Mouse (Mus musculus): ENCODE measurements around the gene Gpr183. TPM values are rescaled to one million over a fixed set of nuclear protein-coding genes. Genes with fewer than 3 reads are reported as not detected.

Gpr183 gene
- polyA plus RNA-seq, 1 experiment from 2014 or later, result 0.81 TPM

GRCm38 (mm10) chr14:121939582-121939981, 25.4 kb downstream of the Gpr183 start:
- no peaks in the 10 kb centered on the region for H3K4me1 ChIP-seq (ENCODE audit: control insufficient read depth, insufficient read depth, low read depth, low read length)
- no peak overlapping the region for H3K4me3 ChIP-seq (ENCODE audit: low read length)
- no peak for ATAC-seq
- H3K36me3 ChIP-seq (ENCODE audit: control insufficient read depth, insufficient read depth, low read length), result no peaks in the 10 kb centered on the region
- no peak overlapping the region for H3K4me2 ChIP-seq (ENCODE audit: low read length)
- no peaks in the 10 kb centered on the region for H3K27me3 ChIP-seq (replicated peaks; ENCODE audit: control insufficient read depth, insufficient read depth, low read length)
- H3K27ac ChIP-seq (ENCODE audit: low read depth, low read length), result no peak overlapping the region
- 0 out of 2 replicates have a peak, but pooled peaks cover 4% of the 10 kb centered on the region for H3K9me3 ChIP-seq (ENCODE audit: control insufficient read depth, low read length)
- H3K9ac ChIP-seq (ENCODE audit: low read depth, low read length), result no peak overlapping the region
- WGBS, result 98% methylated on average over 3 of the region's 3 CpGs

DNA sequence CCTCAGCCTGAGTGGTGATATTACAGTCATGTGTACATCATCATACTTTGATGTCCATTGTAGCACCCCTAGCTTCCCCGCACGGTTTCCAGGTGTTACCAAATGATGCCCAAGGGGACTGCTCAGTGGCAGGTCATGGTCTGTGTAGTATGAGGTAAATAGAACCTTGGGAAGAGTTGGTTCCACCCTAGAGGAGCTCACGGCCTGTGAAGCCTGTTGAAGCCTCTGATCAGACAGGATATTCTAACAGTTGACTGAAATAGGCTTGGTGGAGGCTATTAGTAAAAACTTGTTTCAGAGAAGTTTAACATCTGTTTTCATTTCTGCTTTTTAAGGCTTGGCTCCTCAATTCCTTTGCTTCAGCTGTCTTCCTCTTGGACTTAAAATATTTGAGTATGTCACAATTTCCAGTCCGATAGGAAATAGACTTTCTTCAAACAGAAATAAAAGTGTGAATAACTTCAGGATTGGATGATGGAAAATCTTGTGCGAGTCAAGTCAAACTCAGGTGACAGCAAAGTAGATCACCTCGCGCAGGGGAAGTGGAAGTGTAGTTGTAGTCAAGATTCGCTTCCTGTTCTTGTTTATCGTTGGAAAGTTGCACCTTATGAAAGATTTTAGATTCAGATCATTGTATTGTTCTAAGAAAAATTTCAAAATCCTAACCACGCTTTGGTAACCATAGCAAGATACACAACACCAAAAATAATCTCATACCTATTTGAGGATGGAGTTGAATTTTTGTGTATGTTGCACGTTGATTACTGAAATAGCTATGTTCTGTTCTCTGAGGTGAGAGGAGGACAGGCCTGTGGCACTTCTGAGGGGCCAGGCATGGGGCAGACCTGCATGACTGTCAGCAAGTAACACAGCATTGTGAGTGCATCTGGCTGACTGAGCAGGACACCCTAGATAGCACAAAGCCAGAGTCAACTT, 26.5 kb downstream of the Gpr183 start:
- peaks cover 4% of the 10 kb centered on the region; the same call in 1 of the 2 replicates for H3K36me3 ChIP-seq (ENCODE audit: control insufficient read depth, insufficient read depth, low read length)
- 95% methylated on average over 11 of the region's 11 CpGs for WGBS
- no peak overlapping the region for H3K4me3 ChIP-seq (ENCODE audit: low read length)
- H3K27me3 ChIP-seq (replicated peaks; ENCODE audit: control insufficient read depth, insufficient read depth, low read length), result no peaks in the 10 kb centered on the region
- 0 out of 2 replicates have a peak, but pooled peaks cover under 1% of the 10 kb centered on the region for H3K9me3 ChIP-seq (ENCODE audit: control insufficient read depth, low read length)
- H3K9ac ChIP-seq (ENCODE audit: low read depth, low read length), result no peak overlapping the region
- no peak overlapping the region for H3K4me2 ChIP-seq (ENCODE audit: low read length)
- ATAC-seq, result no peak
- no peak overlapping the region for H3K27ac ChIP-seq (ENCODE audit: low read depth, low read length)
- no peaks in the 10 kb centered on the region for H3K4me1 ChIP-seq (ENCODE audit: control insufficient read depth, insufficient read depth, low read depth, low read length)

GRCm38 (mm10) chr14:121937601-121938255, 27.3 kb downstream of the Gpr183 start:
- Histone ChIP-seq H3K4me2 (ENCODE audit: low read length) (no peak overlapping the region), H3K4me1 (ENCODE audit: control insufficient read depth, insufficient read depth, low read depth, low read length) (no peaks in the 10 kb centered on the region), H3K4me3 (ENCODE audit: low read length) (no peak overlapping the region), H3K9ac (ENCODE audit: low read depth, low read length) (no peak overlapping the region), H3K9me3 (ENCODE audit: control insufficient read depth, low read length) (no peaks in the 10 kb centered on the region), H3K36me3 (ENCODE audit: control insufficient read depth, insufficient read depth, low read length) (peaks cover 4% of the 10 kb centered on the region; the same call in 1 of the 2 replicates), H3K27ac (ENCODE audit: low read depth, low read length) (no peak overlapping the region), H3K27me3 (replicated peaks; ENCODE audit: control insufficient read depth, insufficient read depth, low read length) (no peaks in the 10 kb centered on the region)
- WGBS, result 87% methylated on average over 11 of the region's 11 CpGs
- ATAC-seq, result no peak

DNA sequence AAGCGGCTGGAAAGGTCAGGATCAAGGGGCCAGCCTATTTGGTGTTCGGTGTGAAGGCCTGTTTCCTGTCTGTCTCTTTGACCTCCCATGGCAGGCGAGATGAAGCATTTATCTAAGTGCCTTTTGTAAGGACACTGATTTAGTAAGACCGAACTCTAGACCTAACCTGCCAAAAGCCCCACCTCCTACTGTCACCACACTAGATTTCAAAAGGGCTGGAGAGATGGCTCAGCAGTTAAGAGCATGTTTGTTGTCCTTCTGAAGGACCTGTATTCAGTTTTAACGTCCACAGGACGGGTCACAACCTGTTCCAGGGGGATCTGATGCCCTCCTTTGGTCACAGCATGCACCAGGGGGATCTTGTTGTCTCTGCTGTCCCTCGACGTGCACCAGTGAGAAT, 28.1 kb downstream of the Gpr183 start:
- Histone ChIP-seq H3K4me1 (ENCODE audit: control insufficient read depth, insufficient read depth, low read depth, low read length) (no peaks in the 10 kb centered on the region), H3K4me3 (ENCODE audit: low read length) (no peak overlapping the region), H3K4me2 (ENCODE audit: low read length) (no peak overlapping the region), H3K27me3 (replicated peaks; ENCODE audit: control insufficient read depth, insufficient read depth, low read length) (no peaks in the 10 kb centered on the region), H3K36me3 (ENCODE audit: control insufficient read depth, insufficient read depth, low read length) (peaks cover 4% of the 10 kb centered on the region; the same call in 1 of the 2 replicates), H3K9me3 (ENCODE audit: control insufficient read depth, low read length) (no peaks in the 10 kb centered on the region), H3K27ac (ENCODE audit: low read depth, low read length) (no peak overlapping the region), H3K9ac (ENCODE audit: low read depth, low read length) (no peak overlapping the region)
- ATAC-seq, result no peak
- WGBS, result 81% methylated on average over 8 of the region's 8 CpGs

DNA sequence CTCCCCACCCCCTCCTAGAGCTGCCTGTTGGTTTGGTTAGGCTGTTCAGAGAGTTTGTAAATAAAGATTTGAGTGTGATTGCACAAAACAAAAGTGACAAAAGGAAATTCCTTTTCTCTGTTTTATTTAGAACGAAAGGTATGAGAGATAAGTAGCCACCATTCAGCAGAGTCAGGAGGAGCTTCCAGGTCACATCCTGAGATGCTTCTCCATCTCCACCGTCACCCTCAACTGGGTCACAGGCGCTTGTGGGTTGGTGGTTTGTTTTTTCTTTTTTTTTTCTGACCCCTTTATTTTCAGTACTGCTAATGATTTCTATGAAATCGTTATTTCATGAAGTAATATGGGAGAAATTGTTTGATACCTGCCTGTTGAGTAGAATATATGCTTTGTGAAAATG, 28.6 kb downstream of the Gpr183 start:
- 98% methylated on average over 4 of the region's 4 CpGs for WGBS
- H3K9ac ChIP-seq (ENCODE audit: low read depth, low read length), result no peak overlapping the region
- H3K4me3 ChIP-seq (ENCODE audit: low read length), result no peak overlapping the region
- no peaks in the 10 kb centered on the region for H3K27me3 ChIP-seq (replicated peaks; ENCODE audit: control insufficient read depth, insufficient read depth, low read length)
- peaks cover 4% of the 10 kb centered on the region; the same call in 1 of the 2 replicates for H3K36me3 ChIP-seq (ENCODE audit: control insufficient read depth, insufficient read depth, low read length)
- no peaks in the 10 kb centered on the region for H3K9me3 ChIP-seq (ENCODE audit: control insufficient read depth, low read length)
- peaks cover 3% of the 10 kb centered on the region; the same call in 1 of the 2 replicates for H3K4me1 ChIP-seq (ENCODE audit: control insufficient read depth, insufficient read depth, low read depth, low read length)
- no peak for ATAC-seq
- no peak overlapping the region for H3K27ac ChIP-seq (ENCODE audit: low read depth, low read length)
- H3K4me2 ChIP-seq (ENCODE audit: low read length), result no peak overlapping the region

DNA sequence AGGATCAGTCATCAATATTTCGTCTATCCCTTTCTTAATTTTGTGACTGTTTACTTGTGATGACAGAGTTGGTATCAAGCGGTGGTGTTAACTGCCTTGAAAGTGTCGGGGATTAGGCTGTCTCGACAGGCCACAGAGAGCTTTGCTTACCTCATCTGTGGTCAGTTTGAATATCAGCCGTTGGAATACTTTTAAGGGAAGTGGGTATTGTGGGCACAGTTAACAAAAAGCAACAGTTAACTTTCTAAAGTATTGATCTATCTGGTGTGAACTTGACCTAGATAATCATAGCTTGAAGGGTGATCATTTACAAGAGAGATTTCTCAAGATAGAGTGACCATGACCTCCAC, 30.4 kb downstream of the Gpr183 start:
- WGBS, result 96% methylated on average over 5 of the region's 5 CpGs
- peaks cover 4% of the 10 kb centered on the region; the same call in 1 of the 2 replicates for H3K36me3 ChIP-seq (ENCODE audit: control insufficient read depth, insufficient read depth, low read length)
- H3K9ac ChIP-seq (ENCODE audit: low read depth, low read length), result no peak overlapping the region
- H3K9me3 ChIP-seq (ENCODE audit: control insufficient read depth, low read length), result no peaks in the 10 kb centered on the region
- no peaks in the 10 kb centered on the region for H3K27me3 ChIP-seq (replicated peaks; ENCODE audit: control insufficient read depth, insufficient read depth, low read length)
- peaks cover 3% of the 10 kb centered on the region; the same call in 1 of the 2 replicates for H3K4me1 ChIP-seq (ENCODE audit: control insufficient read depth, insufficient read depth, low read depth, low read length)
- H3K4me3 ChIP-seq (ENCODE audit: low read length), result no peak overlapping the region
- ATAC-seq, result no peak
- H3K27ac ChIP-seq (ENCODE audit: low read depth, low read length), result no peak overlapping the region
- no peak overlapping the region for H3K4me2 ChIP-seq (ENCODE audit: low read length)

GRCm38 (mm10) chr14:121933906-121934596, 30.9 kb downstream of the Gpr183 start:
- 93% methylated on average over 7 of the region's 7 CpGs for WGBS
- ATAC-seq, result no peak
- H3K4me1 ChIP-seq (ENCODE audit: control insufficient read depth, insufficient read depth, low read depth, low read length), result peaks cover 3% of the 10 kb centered on the region; the same call in 1 of the 2 replicates
- no peaks in the 10 kb centered on the region for H3K27me3 ChIP-seq (replicated peaks; ENCODE audit: control insufficient read depth, insufficient read depth, low read length)
- H3K27ac ChIP-seq (ENCODE audit: low read depth, low read length), result no peak overlapping the region
- no peak overlapping the region for H3K4me2 ChIP-seq (ENCODE audit: low read length)
- H3K9ac ChIP-seq (ENCODE audit: low read depth, low read length), result no peak overlapping the region
- H3K36me3 ChIP-seq (ENCODE audit: control insufficient read depth, insufficient read depth, low read length), result peaks cover 4% of the 10 kb centered on the region; the same call in 1 of the 2 replicates
- H3K4me3 ChIP-seq (ENCODE audit: low read length), result no peak overlapping the region
- no peaks in the 10 kb centered on the region for H3K9me3 ChIP-seq (ENCODE audit: control insufficient read depth, low read length)

- Histone ChIP-seq H3K4me2 (ENCODE audit: low read length) (no peak overlapping the region), H3K27ac (ENCODE audit: low read depth, low read length) (no peak overlapping the region), H3K4me3 (ENCODE audit: low read length) (no peak overlapping the region), H3K27me3 (replicated peaks; ENCODE audit: control insufficient read depth, insufficient read depth, low read length) (no peaks in the 10 kb centered on the region), H3K36me3 (ENCODE audit: control insufficient read depth, insufficient read depth, low read length) (peaks cover 4% of the 10 kb centered on the region; the same call in 1 of the 2 replicates), H3K9ac (ENCODE audit: low read depth, low read length) (no peak overlapping the region), H3K4me1 (ENCODE audit: control insufficient read depth, insufficient read depth, low read depth, low read length) (peaks cover 3% of the 10 kb centered on the region; the same call in 1 of the 2 replicates), H3K9me3 (ENCODE audit: control insufficient read depth, low read length) (no peaks in the 10 kb centered on the region)
- WGBS, result 83% methylated on average over 4 of the region's 4 CpGs
- ATAC-seq, result no peak
Observed at GRCm38 (mm10) chr14:121932180-121932579, 32.8 kb downstream of the Gpr183 start.

Data from hindbrain, embryonic 16.5 days (tissue).